Mouse (Mus musculus) MEL-GATA-1-ER (cell line): ENCODE measurements around the gene Cpa1.
A peak's percentile ranks its signal among the peaks of the same experiment; 100 is the strongest.

ENCODE experiments used
- DNase-seq: peaks from one replicate; pipeline ENCODE4 v3.0.0-alpha.2; 2012; ENCODE audit warnings: low read depth; ENCODE audit errors: extremely low read depth

Cpa1 gene

GRCm38 (mm10) chr6:30638674-30639268, at the start of gene Cpa1:
Cpa1 (plus strand) TSS chr6:30639218.
- peak; percentile 11 for DNase-seq

GRCm38 (mm10) chr6:30589819-30590218, 49.2 kb upstream of the Cpa1 start:
- DNase-seq: no peak

GRCm38 (mm10) chr6:30591851-30592404, 47.1 kb upstream of the Cpa1 start:
- DNase-seq: no peak

- no peak for DNase-seq
Observed at GRCm38 (mm10) chr6:30592417-30592974, 46.5 kb upstream of the Cpa1 start.

GRCm38 (mm10) chr6:30594364-30594763, 44.7 kb upstream of the Cpa1 start:
- no peak for DNase-seq

- no peak for DNase-seq
Observed at GRCm38 (mm10) chr6:30596230-30596898, 42.7 kb upstream of the Cpa1 start.

GRCm38 (mm10) chr6:30600033-30600432, 39.0 kb upstream of the Cpa1 start:
- DNase-seq: no peak

GRCm38 (mm10) chr6:30600995-30601394, 38.0 kb upstream of the Cpa1 start:
- DNase-seq: no peak

GRCm38 (mm10) chr6:30604342-30604867, 34.6 kb upstream of the Cpa1 start:
- DNase-seq: no peak

- DNase-seq: no peak
Observed at GRCm38 (mm10) chr6:30605111-30605510, 33.9 kb upstream of the Cpa1 start.

- peak; percentile 26 for DNase-seq
Observed at GRCm38 (mm10) chr6:30605672-30606071, 33.3 kb upstream of the Cpa1 start.

GRCm38 (mm10) chr6:30610710-30611109, 28.3 kb upstream of the Cpa1 start, which contains the start of gene Cpa5:
Cpa5 (plus strand) TSS chr6:30611010.
- no peak for DNase-seq

GRCm38 (mm10) chr6:30611212-30611611, 27.8 kb upstream of the Cpa1 start:
- no peak for DNase-seq

- DNase-seq: no peak
Observed at GRCm38 (mm10) chr6:30614251-30614650, 24.8 kb upstream of the Cpa1 start.

- DNase-seq: no peak
Observed at GRCm38 (mm10) chr6:30615741-30616140, 23.3 kb upstream of the Cpa1 start.

- peak; percentile 57 for DNase-seq
Observed at GRCm38 (mm10) chr6:30616491-30616941, 22.5 kb upstream of the Cpa1 start.

GRCm38 (mm10) chr6:30617020-30617958, 21.7 kb upstream of the Cpa1 start:
- DNase-seq: no peak

- no peak for DNase-seq
Observed at GRCm38 (mm10) chr6:30617959-30618590, 20.9 kb upstream of the Cpa1 start.

- DNase-seq: no peak
Observed at GRCm38 (mm10) chr6:30618735-30619134, 20.3 kb upstream of the Cpa1 start.

- DNase-seq: no peak
Observed at GRCm38 (mm10) chr6:30619606-30620005, 19.4 kb upstream of the Cpa1 start.

GRCm38 (mm10) chr6:30620591-30620990, 18.4 kb upstream of the Cpa1 start:
- no peak for DNase-seq
